Mouse (Mus musculus): ENCODE data around the gene Bdp1. TPM values are rescaled to one million over a fixed set of nuclear protein-coding genes. Genes with fewer than 3 reads are reported as not detected.
"Not testable (repeated sequence)": the region's sequence is repeated elsewhere in the genome, so short reads cannot be mapped to it uniquely, and the experiment has no call there.

The Bdp1 gene
- total and polyA plus RNA-seq, 3 experiments: 6.2 to 103 (median 59.3) TPM

- Histone ChIP-seq H3K4me3 (ENCODE audit: low read depth, low read length) (no peak overlapping the region), H3K9me3 (replicated peaks) (no peaks in the 10 kb centered on the region), H3K27me3 (ENCODE audit: insufficient read depth, low read length) (no peaks in the 10 kb centered on the region), H3K36me3 (replicated peaks) (peaks cover 86% of the 10 kb centered on the region), H3K4me1 (ENCODE audit: insufficient read depth, low read depth, low read length) (peaks cover 7% of the 10 kb centered on the region; the same call in 1 of the 2 replicates)
- DNase-seq (ENCODE audit: low spot score) (no peak), ATAC-seq (ENCODE audit: extremely low read depth, insufficient number of reproducible peaks, low FRiP score, poor library complexity, severe bottlenecking) (no peak)
- TF ChIP-seq TAL1 (conservative IDR thresholded peaks at IDR 0.05; ENCODE audit: low read depth, low read length) (no peak), CTCF (IDR thresholded peaks at IDR 0.05; ENCODE audit: low read depth, low read length) (no peak), GATA1 (IDR thresholded peaks at IDR 0.05; ENCODE audit: borderline replicate concordance, low read length) (no peak), GATA2 (IDR thresholded peaks at IDR 0.05; ENCODE audit: borderline replicate concordance, low read depth, low read length) (no peak), POLR2AphosphoS5 (IDR thresholded peaks at IDR 0.05; ENCODE audit: insufficient replicate concordance, low read depth, low read length) (no peak)
Measured at GRCm38 (mm10) chr13:100067821-100068220, 36.0 kb downstream of the Bdp1 start.

- Histone ChIP-seq H3K4me1 (ENCODE audit: insufficient read depth, low read depth, low read length) (no peaks in the 10 kb centered on the region), H3K36me3 (replicated peaks) (peaks cover 85% of the 10 kb centered on the region), H3K9me3 (replicated peaks) (no peaks in the 10 kb centered on the region), H3K27me3 (ENCODE audit: insufficient read depth, low read length) (no peaks in the 10 kb centered on the region), H3K4me3 (ENCODE audit: low read depth, low read length) (no peak overlapping the region)
- DNase-seq (ENCODE audit: low spot score) (no peak), ATAC-seq (ENCODE audit: extremely low read depth, insufficient number of reproducible peaks, low FRiP score, poor library complexity, severe bottlenecking) (no peak)
- TF ChIP-seq TAL1 (conservative IDR thresholded peaks at IDR 0.05; ENCODE audit: low read depth, low read length) (no peak), POLR2AphosphoS5 (IDR thresholded peaks at IDR 0.05; ENCODE audit: insufficient replicate concordance, low read depth, low read length) (no peak)
Measured at GRCm38 (mm10) chr13:100063936-100064335, 39.9 kb downstream of the Bdp1 start.

- H3K36me3 ChIP-seq (replicated peaks): peaks cover 88% of the 10 kb centered on the region
- H3K9me3 ChIP-seq (replicated peaks); H3K4me1 ChIP-seq (ENCODE audit: insufficient read depth, low read depth, low read length); ATAC-seq (ENCODE audit: extremely low read depth, insufficient number of reproducible peaks, low FRiP score, poor library complexity, severe bottlenecking); H3K27me3 ChIP-seq (ENCODE audit: insufficient read depth, low read length); H3K4me3 ChIP-seq (ENCODE audit: low read depth, low read length); DNase-seq (ENCODE audit: low spot score): not testable (repeated sequence)
Measured at GRCm38 (mm10) chr13:100057738-100058137, 46.1 kb downstream of the Bdp1 start.

GRCm38 (mm10) chr13:100026013-100026412, 77.9 kb downstream of the Bdp1 start:
- H3K36me3 ChIP-seq (replicated peaks): peaks cover 87% of the 10 kb centered on the region
- no peak for TF ChIP-seq POLR2AphosphoS5 (IDR thresholded peaks at IDR 0.05; ENCODE audit: insufficient replicate concordance, low read depth, low read length)
- DNase-seq (ENCODE audit: low spot score) (no peak), ATAC-seq (ENCODE audit: extremely low read depth, insufficient number of reproducible peaks, low FRiP score, poor library complexity, severe bottlenecking) (no peak)
- H3K9me3 ChIP-seq (replicated peaks): no peaks in the 10 kb centered on the region
- no peaks in the 10 kb centered on the region for H3K27me3 ChIP-seq (ENCODE audit: insufficient read depth, low read length)
- H3K4me3 ChIP-seq (ENCODE audit: low read depth, low read length): no peak overlapping the region
- no peaks in the 10 kb centered on the region for H3K4me1 ChIP-seq (ENCODE audit: insufficient read depth, low read depth, low read length)

- H3K9me3 ChIP-seq (replicated peaks): no peaks in the 10 kb centered on the region
- peaks cover 23% of the 10 kb centered on the region for H3K4me1 ChIP-seq (ENCODE audit: insufficient read depth, low read depth, low read length)
- no peak for TF ChIP-seq POLR2AphosphoS5 (IDR thresholded peaks at IDR 0.05; ENCODE audit: insufficient replicate concordance, low read depth, low read length)
- no peak for TF ChIP-seq GATA1 (IDR thresholded peaks at IDR 0.05; ENCODE audit: borderline replicate concordance, low read length)
- no peak for TF ChIP-seq GATA2 (IDR thresholded peaks at IDR 0.05; ENCODE audit: borderline replicate concordance, low read depth, low read length)
- H3K4me3 ChIP-seq (ENCODE audit: low read depth, low read length): no peak overlapping the region
- DNase-seq (ENCODE audit: low spot score): no peak
- no peaks in the 10 kb centered on the region for H3K27me3 ChIP-seq (ENCODE audit: insufficient read depth, low read length)
- no peak for ATAC-seq (ENCODE audit: extremely low read depth, insufficient number of reproducible peaks, low FRiP score, poor library complexity, severe bottlenecking)
- peaks cover 35% of the 10 kb centered on the region for H3K36me3 ChIP-seq (replicated peaks)
Measured at GRCm38 (mm10) chr13:100016891-100017290, 87.0 kb downstream of the Bdp1 start.

GRCm38 (mm10) chr13:100015937-100016336, 87.9 kb downstream of the Bdp1 start:
- DNase-seq (ENCODE audit: low spot score) (no peak), ATAC-seq (ENCODE audit: extremely low read depth, insufficient number of reproducible peaks, low FRiP score, poor library complexity, severe bottlenecking) (no peak)
- H3K4me3 ChIP-seq (ENCODE audit: low read depth, low read length): peak overlapping the region; percentile 75; the same call in 1 of the 2 replicates
- no peak for TF ChIP-seq GATA1 (IDR thresholded peaks at IDR 0.05; ENCODE audit: borderline replicate concordance, low read length)
- no peak for TF ChIP-seq TAL1 (conservative IDR thresholded peaks at IDR 0.05; ENCODE audit: low read depth, low read length)
- TF ChIP-seq CTCF (IDR thresholded peaks at IDR 0.05; ENCODE audit: low read depth, low read length): no peak
- TF ChIP-seq GATA2 (IDR thresholded peaks at IDR 0.05; ENCODE audit: borderline replicate concordance, low read depth, low read length): no peak
- TF ChIP-seq POLR2AphosphoS5 (IDR thresholded peaks at IDR 0.05; ENCODE audit: insufficient replicate concordance, low read depth, low read length): no peak
- H3K4me1 ChIP-seq (ENCODE audit: insufficient read depth, low read depth, low read length): peaks cover 23% of the 10 kb centered on the region
- H3K27me3 ChIP-seq (ENCODE audit: insufficient read depth, low read length): no peaks in the 10 kb centered on the region
- H3K36me3 ChIP-seq (replicated peaks): peaks cover 28% of the 10 kb centered on the region
- no peaks in the 10 kb centered on the region for H3K9me3 ChIP-seq (replicated peaks)

GRCm38 (mm10) chr13:100014906-100015895, 88.7 kb downstream of the Bdp1 start, which contains the start of gene Mccc2:
TSS of gene Mccc2 (minus strand) at chr13:100015639.
- no peaks in the 10 kb centered on the region for H3K27me3 ChIP-seq (ENCODE audit: insufficient read depth, low read length)
- TF ChIP-seq GATA1 (IDR thresholded peaks at IDR 0.05; ENCODE audit: borderline replicate concordance, low read length) (no peak), CTCF (IDR thresholded peaks at IDR 0.05; ENCODE audit: low read depth, low read length) (no peak), GATA2 (IDR thresholded peaks at IDR 0.05; ENCODE audit: borderline replicate concordance, low read depth, low read length) (no peak), POLR2AphosphoS5 (IDR thresholded peaks at IDR 0.05; ENCODE audit: insufficient replicate concordance, low read depth, low read length) (no peak), TAL1 (conservative IDR thresholded peaks at IDR 0.05; ENCODE audit: low read depth, low read length) (no peak)
- peaks cover 23% of the 10 kb centered on the region for H3K4me1 ChIP-seq (ENCODE audit: insufficient read depth, low read depth, low read length)
- peaks cover 22% of the 10 kb centered on the region for H3K36me3 ChIP-seq (replicated peaks)
- no peaks in the 10 kb centered on the region for H3K9me3 ChIP-seq (replicated peaks)
- DNase-seq (ENCODE audit: low spot score): peak; percentile 83
- peak; percentile 88 for ATAC-seq (ENCODE audit: extremely low read depth, insufficient number of reproducible peaks, low FRiP score, poor library complexity, severe bottlenecking)
- H3K4me3 ChIP-seq (ENCODE audit: low read depth, low read length): peak within 1 kb of the TSS; percentile 75

Data from G1E (cell line).